Mouse (Mus musculus) layer of hippocampus, adult 11-12 months (tissue): ENCODE measurements around the gene Lin7a.
"Not testable (repeated sequence)": the region's sequence is repeated elsewhere in the genome, so short reads cannot be mapped to it uniquely, and the experiment has no call there.

Experiments
- DNase-seq: peaks from one replicate; pipeline ENCODE4 v3.0.0; 2022; ENCODE audit warnings: low spot score

Lin7a gene

GRCm38 (mm10) chr10:107237076-107237475 is 34.4 kb upstream of the Lin7a start:
- DNase-seq: no peak

GRCm38 (mm10) chr10:107237736-107238135 is 33.8 kb upstream of the Lin7a start:
- DNase-seq: no peak

- no peak for DNase-seq
Observed at GRCm38 (mm10) chr10:107238151-107238860, 33.2 kb upstream of the Lin7a start.

- DNase-seq: no peak
Observed at GRCm38 (mm10) chr10:107238861-107239435, 32.5 kb upstream of the Lin7a start.

- DNase-seq: no peak
Observed at GRCm38 (mm10) chr10:107239651-107240330, 31.7 kb upstream of the Lin7a start.

GRCm38 (mm10) chr10:107240446-107240845 is 31.0 kb upstream of the Lin7a start:
- DNase-seq: no peak

- DNase-seq: no peak
Observed at GRCm38 (mm10) chr10:107240986-107241385, 30.5 kb upstream of the Lin7a start.

- no peak for DNase-seq
Observed at GRCm38 (mm10) chr10:107241406-107241805, 30.1 kb upstream of the Lin7a start.

GRCm38 (mm10) chr10:107241999-107242398 is 29.5 kb upstream of the Lin7a start:
- DNase-seq: not testable (repeated sequence)

- DNase-seq: no peak
Observed at GRCm38 (mm10) chr10:107242696-107243400, 28.6 kb upstream of the Lin7a start.

GRCm38 (mm10) chr10:107244211-107244610 is 27.3 kb upstream of the Lin7a start:
- no peak for DNase-seq

GRCm38 (mm10) chr10:107244691-107245530 is 26.6 kb upstream of the Lin7a start:
- no peak for DNase-seq

GRCm38 (mm10) chr10:107245531-107245840 is 26.0 kb upstream of the Lin7a start:
- DNase-seq: no peak

GRCm38 (mm10) chr10:107245961-107246460 is 25.5 kb upstream of the Lin7a start:
- no peak for DNase-seq

- DNase-seq: no peak
Observed at GRCm38 (mm10) chr10:107247001-107247670, 24.4 kb upstream of the Lin7a start.

GRCm38 (mm10) chr10:107248481-107248880 is 23.0 kb upstream of the Lin7a start:
- no peak for DNase-seq

- DNase-seq: no peak
Observed at GRCm38 (mm10) chr10:107249056-107249455, 22.4 kb upstream of the Lin7a start.

GRCm38 (mm10) chr10:107249606-107250186 is 21.8 kb upstream of the Lin7a start:
- no peak for DNase-seq

- no peak for DNase-seq
Observed at GRCm38 (mm10) chr10:107250346-107251210, 20.9 kb upstream of the Lin7a start.

- DNase-seq: no peak
Observed at GRCm38 (mm10) chr10:107251271-107251670, 20.2 kb upstream of the Lin7a start.
